Mouse (Mus musculus) G1E (cell line): ENCODE data around the gene Wfikkn2. TPM values are rescaled to one million over a fixed set of nuclear protein-coding genes. Genes with fewer than 3 reads are reported as not detected.

Experiments
- ATAC-seq: 2 replicates; pipeline ENCODE4 v1.8.0; 2016; ENCODE audit warnings: mild to moderate bottlenecking; ENCODE audit not compliant: insufficient number of reproducible peaks, poor library complexity, low FRiP score, severe bottlenecking; ENCODE audit errors: extremely low read depth
- DNase-seq: peaks from one replicate; pipeline ENCODE4 v3.0.0; 2012; ENCODE audit warnings: low spot score
- H3K27me3 ChIP-seq: 2 replicates; pipeline ENCODE4 v1.6.1; 2012; ENCODE audit warnings: mild to moderate bottlenecking, low read length, inconsistent platforms; ENCODE audit not compliant: insufficient read depth
- H3K36me3 ChIP-seq: replicated peaks from 2 replicates; pipeline ENCODE3; 2012; ENCODE audit warnings: mild to moderate bottlenecking, inconsistent platforms
- H3K4me1 ChIP-seq: 2 replicates; pipeline ENCODE4 v1.6.1; 2012; ENCODE audit warnings: low read depth, low read length, inconsistent platforms, mixed read lengths; ENCODE audit not compliant: insufficient read depth
- H3K4me3 ChIP-seq: 2 replicates; pipeline ENCODE4 v1.5.1; 2012; ENCODE audit warnings: low read depth, mild to moderate bottlenecking, inconsistent platforms, low read length, moderate library complexity, mixed read lengths
- H3K9me3 ChIP-seq: replicated peaks from 2 replicates; pipeline ENCODE4 v1.6.1; 2012; ENCODE audit warnings: inconsistent platforms
- CTCF ChIP-seq: IDR thresholded peaks from 2 replicates; pipeline ENCODE4 v1.5.1; 2012; ENCODE audit warnings: low read depth, low read length, inconsistent platforms, mixed read lengths
- GATA1 ChIP-seq: IDR thresholded peaks from 2 replicates; pipeline ENCODE4 v1.6.1; 2012; ENCODE audit warnings: borderline replicate concordance, low read length, inconsistent platforms, mixed read lengths
- GATA2 ChIP-seq: IDR thresholded peaks from 2 replicates; pipeline ENCODE4 v1.6.1; 2012; ENCODE audit warnings: low read depth, low read length, inconsistent platforms, borderline replicate concordance
- POLR2AphosphoS5 ChIP-seq: IDR thresholded peaks from 2 replicates; pipeline ENCODE4 v1.6.1; 2012; ENCODE audit warnings: low read depth, low read length, inconsistent platforms; ENCODE audit not compliant: insufficient replicate concordance
- TAL1 ChIP-seq: conservative IDR thresholded peaks from 2 replicates; pipeline ENCODE4 v1.6.1; 2012; ENCODE audit warnings: low read depth, low read length, inconsistent platforms, mixed read lengths
- polyA plus RNA-seq: library from polyadenylated mRNA; stranded (reverse); fragments of >175 nt; gene quantifications from 2 replicates; pipeline ENCODE4 v1.2.3, GENCODE M21; 2012
- total RNA-seq, 2 experiments: library from RNA; stranded (forward) in 1 of 2; stranded (reverse) in 1 of 2; fragments of 200-1000 nt in 1 of 2; fragments of >200 nt in 1 of 2; fragmentation: Nextera tagmentation in 1 of 2; gene quantifications; 2 replicates each; pipeline ENCODE4 v1.2.3; 2014 to 2017

Gene Wfikkn2
- total and polyA plus RNA-seq, 3 experiments, result 0.03 to 0.05 TPM; not detected in 1

GRCm38 (mm10) chr11:94234380-94234779 is 11.4 kb downstream of the Wfikkn2 start:
- no peaks in the 10 kb centered on the region for H3K9me3 ChIP-seq
- peaks cover 66% of the 10 kb centered on the region for H3K27me3 ChIP-seq
- H3K4me1 ChIP-seq, result peaks cover 34% of the 10 kb centered on the region
- H3K4me3 ChIP-seq, result no peak overlapping the region
- ATAC-seq (no peak), DNase-seq (no peak)
- H3K36me3 ChIP-seq, result no peaks in the 10 kb centered on the region
- TF ChIP-seq POLR2AphosphoS5 (no peak), GATA2 (no peak), TAL1 (no peak), CTCF (no peak), GATA1 (no peak)

GRCm38 (mm10) chr11:94233405-94233804 is 12.4 kb downstream of the Wfikkn2 start:
- DNase-seq (no peak), ATAC-seq (no peak)
- Histone ChIP-seq H3K27me3 (peaks cover 66% of the 10 kb centered on the region), H3K4me1 (peaks cover 34% of the 10 kb centered on the region), H3K36me3 (no peaks in the 10 kb centered on the region), H3K4me3 (no peak overlapping the region), H3K9me3 (no peaks in the 10 kb centered on the region)
- TF ChIP-seq POLR2AphosphoS5 (no peak), TAL1 (no peak), GATA1 (no peak), GATA2 (no peak), CTCF (no peak)

GRCm38 (mm10) chr11:94231821-94232552 is 13.8 kb downstream of the Wfikkn2 start:
- no peak for ATAC-seq
- DNase-seq, result no peak
- TF ChIP-seq GATA1, result no peak
- TF ChIP-seq TAL1, result no peak
- TF ChIP-seq CTCF, result no peak
- no peak for TF ChIP-seq GATA2
- no peak for TF ChIP-seq POLR2AphosphoS5
- H3K4me1 ChIP-seq, result peaks cover 34% of the 10 kb centered on the region
- no peaks in the 10 kb centered on the region for H3K9me3 ChIP-seq
- H3K27me3 ChIP-seq, result peaks cover 63% of the 10 kb centered on the region
- H3K36me3 ChIP-seq, result no peaks in the 10 kb centered on the region
- H3K4me3 ChIP-seq, result no peak overlapping the region

GRCm38 (mm10) chr11:94230244-94230643 is 15.6 kb downstream of the Wfikkn2 start:
- Histone ChIP-seq H3K36me3 (no peaks in the 10 kb centered on the region), H3K4me3 (no peak overlapping the region), H3K9me3 (no peaks in the 10 kb centered on the region), H3K27me3 (peaks cover 66% of the 10 kb centered on the region), H3K4me1 (peaks cover 36% of the 10 kb centered on the region)
- DNase-seq, result no peak
- TF ChIP-seq GATA1 (no peak), TAL1 (no peak), POLR2AphosphoS5 (no peak), CTCF (no peak), GATA2 (no peak)
- no peak for ATAC-seq

- Histone ChIP-seq H3K4me3 (no peak overlapping the region), H3K9me3 (no peaks in the 10 kb centered on the region), H3K36me3 (no peaks in the 10 kb centered on the region), H3K27me3 (peaks cover 63% of the 10 kb centered on the region), H3K4me1 (peaks cover 31% of the 10 kb centered on the region)
- TF ChIP-seq CTCF, result no peak
- TF ChIP-seq TAL1, result no peak
- TF ChIP-seq POLR2AphosphoS5, result no peak
- no peak for TF ChIP-seq GATA1
- TF ChIP-seq GATA2, result no peak
- no peak for ATAC-seq
- DNase-seq, result no peak
Measured at GRCm38 (mm10) chr11:94229207-94229960, 16.4 kb downstream of the Wfikkn2 start.

GRCm38 (mm10) chr11:94228416-94228815 is 17.4 kb downstream of the Wfikkn2 start:
- Histone ChIP-seq H3K36me3 (no peaks in the 10 kb centered on the region), H3K4me1 (peaks cover 25% of the 10 kb centered on the region), H3K4me3 (no peak overlapping the region), H3K9me3 (no peaks in the 10 kb centered on the region), H3K27me3 (peaks cover 60% of the 10 kb centered on the region)
- ATAC-seq, result no peak
- no peak for DNase-seq
- no peak for TF ChIP-seq TAL1
- no peak for TF ChIP-seq GATA2
- no peak for TF ChIP-seq GATA1
- TF ChIP-seq POLR2AphosphoS5, result no peak
- no peak for TF ChIP-seq CTCF
